Mouse (Mus musculus) embryo, embryonic 10.5 days (tissue): ENCODE data around the gene Polr1c.

Source experiments
- DNase-seq: peaks from one replicate; pipeline ENCODE4 v3.0.0-alpha.2; 2015; ENCODE audit warnings: low spot score

Polr1c gene

DNA sequence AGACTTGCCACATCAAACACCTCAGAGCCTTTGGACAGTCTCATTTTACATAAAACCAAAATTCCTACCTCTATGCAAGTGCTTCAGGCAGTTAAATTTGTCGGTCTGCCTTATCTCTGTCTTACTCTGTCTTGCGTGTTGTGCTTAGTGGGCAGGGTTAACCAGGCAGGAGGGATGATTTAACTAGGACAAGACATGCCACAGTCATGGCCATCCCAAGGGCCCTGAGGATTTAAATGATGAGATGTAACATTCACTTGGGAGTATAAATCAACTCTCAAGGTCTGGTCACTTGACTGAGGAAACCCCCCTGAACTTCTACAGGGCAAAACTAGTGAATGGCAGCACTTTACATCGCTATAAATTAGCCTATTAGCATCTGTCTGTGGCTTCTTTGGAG is 26.3 kb downstream of the Polr1c start:
- DNase-seq, result no peak

DNA sequence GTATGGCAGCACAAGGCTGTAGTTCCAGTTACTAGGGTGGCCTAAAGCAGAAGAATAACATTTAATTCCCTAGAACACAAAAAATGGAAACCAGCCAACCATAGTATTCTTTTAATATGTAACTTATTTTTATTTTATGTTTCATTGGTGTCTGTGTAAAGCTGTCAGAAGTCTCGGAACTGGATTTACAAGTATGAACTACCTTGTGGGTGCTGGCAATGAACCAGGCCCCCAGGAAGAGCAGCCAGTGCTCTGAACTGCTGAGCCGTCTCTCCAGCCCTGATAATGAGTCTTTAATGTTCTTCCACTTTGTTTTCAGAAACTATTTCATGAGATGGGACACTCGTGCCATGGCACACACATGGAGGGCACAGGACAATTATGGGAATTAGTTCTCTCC is 37.3 kb downstream of the Polr1c start:
- no peak for DNase-seq

DNA sequence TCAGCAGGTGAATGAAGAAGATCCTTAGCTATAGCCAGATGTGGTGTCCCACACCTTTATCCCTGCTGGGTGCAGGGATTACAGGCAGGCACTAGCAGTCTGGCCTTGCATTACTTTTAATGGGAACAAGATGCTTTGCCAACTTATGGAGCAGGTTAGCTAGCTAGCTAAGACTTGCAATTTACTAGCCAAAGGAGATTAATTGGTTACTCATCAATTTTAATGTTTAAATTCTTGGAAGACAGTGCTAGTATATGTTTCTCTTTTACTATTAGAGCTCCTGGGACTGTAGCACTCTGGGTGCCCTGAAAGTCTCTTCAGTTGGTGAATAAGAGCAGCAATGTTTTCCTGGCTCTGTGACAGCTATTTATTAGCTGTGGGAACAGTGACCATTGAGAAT is 41.2 kb downstream of the Polr1c start:
- DNase-seq, result no peak

DNA sequence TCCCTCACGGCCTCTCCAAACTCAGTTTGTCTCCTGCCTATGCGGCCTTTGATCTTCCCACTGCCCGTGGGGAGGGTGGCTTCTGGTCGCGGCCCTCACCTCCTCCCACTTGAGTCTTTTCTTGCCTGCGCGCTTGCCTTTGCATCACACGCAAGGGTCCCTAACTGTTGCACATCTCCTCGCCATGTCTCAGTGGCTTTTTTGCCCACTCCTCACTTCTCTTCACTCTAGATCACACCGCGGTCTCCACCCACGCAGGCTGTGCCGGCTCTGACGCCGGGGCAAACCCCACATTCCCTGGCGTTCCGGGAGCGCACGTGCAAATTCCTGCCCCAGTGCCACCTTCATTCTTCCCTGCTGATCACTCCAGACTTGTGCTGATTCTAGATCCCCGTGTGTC is 44.8 kb downstream of the Polr1c start:
- no peak for DNase-seq

DNA sequence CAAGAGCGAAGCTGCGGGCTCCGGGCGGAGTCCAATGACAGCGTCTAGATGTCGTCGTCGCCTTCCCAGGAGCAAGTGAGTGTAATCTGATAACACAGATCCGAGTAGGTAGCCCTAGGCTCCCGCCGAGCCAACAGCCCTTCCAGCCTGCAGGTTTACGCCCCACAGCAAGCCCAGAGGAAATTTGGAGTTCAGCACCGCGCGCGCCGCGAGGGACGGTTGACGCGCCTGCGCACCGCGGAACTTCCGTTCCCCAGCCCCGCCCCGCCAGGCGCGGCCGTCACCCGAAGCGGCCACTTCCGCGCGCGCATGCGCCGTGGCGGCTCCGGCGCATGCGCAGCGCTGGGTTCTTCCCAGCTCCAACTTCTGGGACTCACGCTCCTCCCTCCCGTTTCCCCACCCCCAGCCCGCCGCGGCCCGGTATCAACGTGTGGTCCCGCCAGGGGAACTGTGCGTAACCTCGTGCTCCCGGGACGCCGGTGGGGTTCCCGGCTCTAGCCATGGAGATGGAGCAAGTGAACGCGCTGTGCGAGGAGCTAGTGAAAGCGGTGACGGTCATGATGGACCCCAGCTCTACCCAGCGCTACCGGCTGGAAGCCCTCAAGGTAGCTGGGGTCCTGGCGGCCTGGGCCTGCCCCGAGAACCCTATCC is 45.3 kb downstream of the Polr1c start, which contains the start of the genes Polh and Xpo5:
Gene Polh (minus strand): TSS at position 225 of the 651 bp plus-strand sequence.
Gene Xpo5 (plus strand): TSS at position 362 of the 651 bp plus-strand sequence.
- peak; percentile 97 for DNase-seq

DNA sequence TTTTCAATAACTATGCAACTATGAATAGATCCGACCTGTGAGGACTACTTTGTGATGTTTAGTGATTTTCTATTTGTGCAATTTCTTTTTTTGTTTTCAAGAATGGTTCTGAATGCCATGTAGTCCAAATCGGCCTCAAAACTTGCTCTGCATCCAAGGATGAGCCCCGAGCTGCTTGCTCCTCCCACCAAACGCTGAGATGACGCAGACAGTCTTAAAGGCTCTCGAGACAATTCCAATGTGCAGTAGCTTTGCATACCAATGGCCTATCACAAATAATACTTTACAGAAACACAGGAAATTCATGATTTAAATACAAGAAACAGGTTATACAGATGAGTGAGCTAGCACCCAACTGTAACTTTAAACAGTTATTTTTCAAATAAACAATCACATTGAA is 46.7 kb downstream of the Polr1c start:
- no peak for DNase-seq
